Mouse (Mus musculus) myocyte (in vitro differentiated cells): ENCODE measurements around the gene Rrp36. TPM values are rescaled to one million over a fixed set of nuclear protein-coding genes. Genes with fewer than 3 reads are reported as not detected.

Source experiments
- H3K27me3 ChIP-seq: one replicate; pipeline ENCODE4 v1.6.1; 2011; ENCODE audit not compliant: control insufficient read depth, insufficient read depth, insufficient read length
- H3K36me3 ChIP-seq: one replicate; pipeline ENCODE4 v1.6.1; 2011; ENCODE audit not compliant: control insufficient read depth, insufficient read depth
- H3K4me2 ChIP-seq: one replicate; pipeline ENCODE4 v1.6.1; 2011; ENCODE audit warnings: low read depth, control low read depth
- H3K4me3 ChIP-seq: one replicate; pipeline ENCODE4 v1.5.1; 2011; ENCODE audit warnings: mild to moderate bottlenecking, control low read depth, moderate library complexity
- H3K79me2 ChIP-seq: one replicate; pipeline ENCODE4 v1.6.1; 2011; ENCODE audit not compliant: control insufficient read depth, insufficient read depth
- H3ac ChIP-seq: one replicate; pipeline ENCODE4 v1.6.1; 2011; ENCODE audit not compliant: control insufficient read depth, insufficient read length
- CEBPB ChIP-seq: IDR thresholded peaks from 2 replicates; pipeline ENCODE4 v1.6.1; 2011; ENCODE audit warnings: mild to moderate bottlenecking, moderate library complexity; ENCODE audit not compliant: poor library complexity, insufficient read depth, severe bottlenecking
- E2F4 ChIP-seq: IDR thresholded peaks from one replicate; pipeline ENCODE4 v1.6.1; 2011; ENCODE audit warnings: mild to moderate bottlenecking, control low read depth, moderate library complexity; ENCODE audit not compliant: insufficient read depth
- MAX ChIP-seq: IDR thresholded peaks from one replicate; pipeline ENCODE4 v1.6.1; 2011; ENCODE audit warnings: low read depth, mild to moderate bottlenecking, control low read depth
- MYOD1 ChIP-seq, 3 experiments: IDR thresholded peaks; one replicate each; pipeline ENCODE4 v1.6.1; 2011; ENCODE audit warnings: control low read depth in 2 of 3, low read depth in 2 of 3, mild to moderate bottlenecking in 2 of 3, moderate library complexity in 1 of 3; ENCODE audit not compliant: insufficient read length in 2 of 3, control insufficient read depth in 1 of 3
- MYOG ChIP-seq, 3 experiments: IDR thresholded peaks; one replicate each; pipeline ENCODE4 v1.6.1; 2011; ENCODE audit warnings: control low read depth in 2 of 3, low read depth in 2 of 3, mild to moderate bottlenecking in 2 of 3; ENCODE audit not compliant: insufficient read length in 2 of 3, control insufficient read depth in 1 of 3, insufficient read depth in 1 of 3
- POLR2A ChIP-seq: IDR thresholded peaks from one replicate; pipeline ENCODE4 v1.6.1; 2011; ENCODE audit warnings: low read depth, mild to moderate bottlenecking, control low read depth, moderate library complexity; ENCODE audit not compliant: insufficient read length
- POLR2AphosphoS2 ChIP-seq: IDR thresholded peaks from one replicate; pipeline ENCODE4 v1.6.1; 2011; ENCODE audit warnings: low read depth, control low read depth; ENCODE audit not compliant: insufficient read length
- REST ChIP-seq: IDR thresholded peaks from one replicate; pipeline ENCODE4 v1.6.1; 2011; ENCODE audit warnings: mild to moderate bottlenecking, control low read depth, moderate library complexity; ENCODE audit not compliant: insufficient read depth, insufficient read length
- SRF ChIP-seq: IDR thresholded peaks from one replicate; pipeline ENCODE4 v1.6.1; 2011; ENCODE audit warnings: low read depth; ENCODE audit not compliant: control insufficient read depth, insufficient read length
- TCF12 ChIP-seq: IDR thresholded peaks from one replicate; pipeline ENCODE4 v1.6.1; 2011; ENCODE audit warnings: mild to moderate bottlenecking, control low read depth; ENCODE audit not compliant: poor library complexity, insufficient read depth, severe bottlenecking
- TCF3 ChIP-seq: IDR thresholded peaks from one replicate; pipeline ENCODE4 v1.6.1; 2011; ENCODE audit warnings: low read depth, control low read depth; ENCODE audit not compliant: insufficient read length
- USF1 ChIP-seq: IDR thresholded peaks from one replicate; pipeline ENCODE4 v1.6.1; 2011; ENCODE audit warnings: low read depth, mild to moderate bottlenecking, control low read depth, moderate library complexity
- polyA plus RNA-seq: library from polyadenylated mRNA; unstranded; fragments of >200 nt; fragmentation: generic; extraction: Trizol; gene quantifications from one replicate; pipeline ENCODE4 v1.2.1, GENCODE M21; 2012; ENCODE audit warnings: missing spikeins

Rrp36 gene
- polyA plus RNA-seq, 1 experiment = 45.8 TPM

DNA sequence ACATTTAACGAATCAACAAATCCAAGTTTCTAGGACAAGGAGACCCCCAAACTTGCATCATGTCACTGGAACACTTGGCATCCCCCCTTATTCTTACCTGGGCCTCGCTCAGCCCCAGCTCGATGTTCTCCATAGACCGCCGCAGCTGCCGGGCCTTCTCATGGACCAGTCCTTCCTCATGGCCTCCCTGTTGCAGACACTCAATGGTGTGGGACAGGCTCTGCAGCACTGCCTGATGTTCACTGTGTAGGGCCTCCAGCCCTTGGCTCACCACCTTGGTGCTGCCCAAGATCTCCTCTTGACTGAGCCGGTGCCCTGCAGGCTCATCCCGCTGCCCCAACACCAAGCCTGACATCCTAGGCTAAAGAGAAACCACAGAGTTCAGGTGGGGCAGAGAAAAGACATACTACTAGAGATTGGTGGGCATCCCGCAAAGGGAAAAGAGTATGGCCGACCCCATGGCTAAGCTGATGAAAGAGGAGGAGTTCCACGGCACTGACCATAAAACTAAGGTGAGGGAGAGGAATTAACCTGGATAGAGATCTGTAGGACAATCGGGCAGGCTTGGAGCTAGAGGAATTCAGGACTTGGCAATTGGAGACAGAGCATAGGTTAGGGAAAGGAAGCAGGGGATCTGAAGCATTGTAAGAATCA is 29.9 kb downstream of the Rrp36 start:
- Histone ChIP-seq H3ac (no peak overlapping the region), H3K79me2 (peaks cover 12% of the 10 kb centered on the region), H3K4me2 (peak overlapping the region; percentile 98), H3K27me3 (no peaks in the 10 kb centered on the region), H3K4me3 (peak overlapping the region; percentile 78), H3K36me3 (peaks cover 9% of the 10 kb centered on the region)
- no peak for TF ChIP-seq CEBPB
- TF ChIP-seq POLR2AphosphoS2 = no peak
- no peak for TF ChIP-seq TCF3

DNA sequence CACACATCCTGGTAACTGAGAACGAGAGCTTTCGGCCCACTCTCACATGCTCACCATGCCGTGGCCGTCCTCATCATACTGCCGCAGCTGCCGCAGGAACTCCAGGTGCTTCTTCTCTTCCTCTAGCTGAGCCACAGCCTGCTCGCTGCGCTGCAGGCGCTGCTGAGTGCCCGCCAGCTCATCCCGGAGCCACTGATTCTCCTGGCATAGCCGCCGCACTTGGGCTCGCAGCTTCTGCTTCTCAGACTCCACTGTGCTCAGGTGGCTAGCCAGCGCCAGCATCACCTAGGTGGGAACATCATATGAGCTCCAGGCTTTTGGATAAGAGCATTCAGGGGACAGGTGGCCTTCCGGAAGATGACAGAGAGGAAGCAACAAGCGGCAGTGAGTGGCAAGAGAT is 32.1 kb downstream of the Rrp36 start:
- H3K27me3 ChIP-seq = no peaks in the 10 kb centered on the region
- H3K4me2 ChIP-seq = no peak overlapping the region
- no peak overlapping the region for H3K4me3 ChIP-seq
- TF ChIP-seq POLR2AphosphoS2 (no peak), MYOG (IDR thresholded peaks at IDR 0.05; ENCODE audit: control insufficient read depth in 1 of 3, insufficient read depth in 1 of 3, insufficient read length in 2 of 3, low read depth in 2 of 3) (no peak), POLR2A (no peak), TCF3 (no peak), MAX (no peak), SRF (no peak), E2F4 (no peak), USF1 (no peak), CEBPB (no peak), REST (no peak), MYOD1 (IDR thresholded peaks at IDR 0.05; ENCODE audit: control insufficient read depth in 1 of 3, insufficient read length in 2 of 3, low read depth in 2 of 3) (no peak), TCF12 (no peak)
- H3ac ChIP-seq = no peak overlapping the region
- H3K79me2 ChIP-seq = peaks cover 8% of the 10 kb centered on the region
- H3K36me3 ChIP-seq = peaks cover 4% of the 10 kb centered on the region

DNA sequence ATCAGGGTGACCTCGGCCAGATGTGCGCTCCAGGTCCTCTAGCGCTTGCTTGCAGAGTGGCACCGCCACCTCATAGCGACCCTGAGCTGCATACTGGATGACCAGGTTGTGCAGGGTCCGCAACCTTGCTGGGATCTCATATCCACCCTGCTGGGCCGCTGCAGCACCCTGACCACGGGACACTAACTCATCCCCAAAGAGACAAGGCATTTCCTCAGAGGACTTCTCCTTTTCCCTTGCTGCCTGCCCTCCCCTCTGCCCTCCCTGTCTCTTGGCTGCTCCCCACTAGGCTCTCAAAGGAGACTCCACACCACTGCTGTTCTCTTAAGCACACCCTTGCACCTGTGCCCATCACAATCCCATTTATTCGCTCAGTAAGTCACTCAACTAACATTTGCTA is 34.2 kb downstream of the Rrp36 start:
- peaks cover 4% of the 10 kb centered on the region for H3K36me3 ChIP-seq
- TF ChIP-seq MYOD1 (IDR thresholded peaks at IDR 0.05; ENCODE audit: control insufficient read depth in 1 of 3, insufficient read length in 2 of 3, low read depth in 2 of 3) (no peak), CEBPB (no peak), SRF (no peak), TCF3 (no peak), POLR2A (no peak), POLR2AphosphoS2 (no peak), MYOG (IDR thresholded peaks at IDR 0.05; ENCODE audit: control insufficient read depth in 1 of 3, insufficient read depth in 1 of 3, insufficient read length in 2 of 3, low read depth in 2 of 3) (no peak), REST (no peak), USF1 (no peak), E2F4 (no peak), TCF12 (no peak)
- H3K4me3 ChIP-seq = no peak overlapping the region
- no peak overlapping the region for H3K4me2 ChIP-seq
- H3ac ChIP-seq = no peak overlapping the region
- H3K79me2 ChIP-seq = no peaks in the 10 kb centered on the region
- H3K27me3 ChIP-seq = no peaks in the 10 kb centered on the region

DNA sequence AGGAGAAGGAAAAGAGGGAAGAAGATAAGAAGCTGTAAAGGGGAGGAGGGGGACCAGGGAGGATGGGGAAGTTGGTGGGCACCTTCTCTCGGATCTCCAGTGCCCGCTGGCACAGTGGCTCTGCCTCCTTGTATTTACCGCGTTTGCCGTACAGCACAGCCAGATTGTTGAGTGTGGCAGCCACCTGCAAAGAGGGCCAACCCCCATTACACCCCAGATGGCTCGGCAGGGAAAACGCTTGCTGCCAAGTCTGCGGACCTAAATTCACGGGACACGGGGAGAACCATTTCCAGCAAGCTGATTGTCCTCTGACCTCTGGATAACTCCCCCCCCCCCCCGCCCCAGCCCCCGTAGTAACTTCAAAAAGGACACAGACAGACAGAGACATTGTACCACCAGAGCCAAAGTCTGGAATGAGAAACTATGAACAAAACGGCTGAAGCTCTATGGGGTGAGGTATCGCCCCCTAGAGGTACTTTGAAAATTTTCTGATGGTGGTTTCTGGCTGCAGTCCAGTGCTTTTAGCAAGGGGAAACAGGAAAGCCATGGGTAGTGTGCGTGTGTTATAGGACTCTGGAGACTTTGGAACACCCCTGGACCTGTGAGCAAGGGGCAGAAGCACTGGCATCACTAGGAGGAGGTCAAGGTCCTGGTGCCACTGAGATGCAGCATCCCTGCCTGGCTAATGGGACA is 37.2 kb downstream of the Rrp36 start:
- TF ChIP-seq POLR2A (no peak), TCF12 (no peak)
- Histone ChIP-seq H3K4me3 (no peak overlapping the region), H3ac (no peak overlapping the region), H3K27me3 (no peaks in the 10 kb centered on the region), H3K79me2 (no peaks in the 10 kb centered on the region), H3K4me2 (peak overlapping the region; percentile 3), H3K36me3 (peaks cover 7% of the 10 kb centered on the region)

DNA sequence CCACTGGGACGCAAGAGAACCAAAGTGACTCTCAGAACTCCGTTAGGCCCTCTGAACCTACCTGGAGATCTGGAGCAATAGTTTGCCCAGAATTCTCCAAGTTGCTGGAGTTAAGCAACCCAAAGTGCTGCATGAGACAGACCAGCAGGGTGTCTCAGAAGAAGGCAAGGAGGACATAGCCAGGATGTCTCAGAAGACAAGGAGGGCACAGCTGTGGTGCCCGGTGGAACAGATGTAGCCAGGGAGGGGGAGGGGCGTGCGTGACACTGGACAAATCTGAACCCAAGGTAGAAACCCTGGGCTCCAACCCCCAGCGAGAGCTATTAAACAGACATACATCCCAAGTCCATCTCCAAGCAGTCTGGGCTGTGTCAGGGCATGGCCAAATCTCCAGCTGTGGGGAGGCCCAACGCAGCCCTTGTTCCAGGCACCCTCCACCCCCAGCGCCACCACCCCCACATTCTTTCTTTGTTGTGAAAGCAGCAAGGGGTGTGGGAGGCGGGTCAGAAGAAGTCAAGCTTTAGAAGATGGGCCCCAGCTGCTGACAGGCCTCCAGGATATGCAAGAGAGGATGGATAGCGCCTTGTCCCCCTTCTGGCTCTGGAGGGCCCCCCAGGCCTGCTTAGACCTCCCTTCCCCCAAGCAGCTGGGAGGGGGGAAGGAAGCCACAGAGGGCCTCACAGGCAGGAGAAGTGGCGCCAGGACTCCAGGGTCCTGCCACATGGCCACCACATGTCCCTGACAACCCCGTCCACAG is 44.3 kb downstream of the Rrp36 start:
- Histone ChIP-seq H3ac (peak overlapping the region; percentile 75), H3K79me2 (peaks cover 5% of the 10 kb centered on the region), H3K36me3 (peaks cover 3% of the 10 kb centered on the region), H3K4me3 (peak overlapping the region; percentile 47), H3K4me2 (peak overlapping the region; percentile 75), H3K27me3 (no peaks in the 10 kb centered on the region)
- TF ChIP-seq REST (no peak), MYOD1 (IDR thresholded peaks at IDR 0.05; ENCODE audit: control insufficient read depth in 1 of 3, insufficient read length in 2 of 3, low read depth in 2 of 3) (peak in 2 of 3 experiments; percentile 69 to 79), MYOG (IDR thresholded peaks at IDR 0.05; ENCODE audit: control insufficient read depth in 1 of 3, insufficient read depth in 1 of 3, insufficient read length in 2 of 3, low read depth in 2 of 3) (peak in 2 of 3 experiments; percentile 69 to 72)
